Mouse (Mus musculus) brain, embryonic 18.5 days (tissue): ENCODE measurements around the gene 4930578G10Rik.
"Not testable (repeated sequence)": the region's sequence is repeated elsewhere in the genome, so short reads cannot be mapped to it uniquely, and the experiment has no call there.

Experiments used
- DNase-seq: peaks from one replicate; pipeline ENCODE4 v3.0.0-alpha.2; 2012; ENCODE audit warnings: low read depth, low spot score

The 4930578G10Rik gene

GRCm38 (mm10) chr4:42735245-42735644 is at the start of gene 4930578G10Rik:
4930578G10Rik (plus strand) TSS chr4:42735545.
- not testable (repeated sequence) for DNase-seq

GRCm38 (mm10) chr4:42756477-42756876 is 21.1 kb downstream of the 4930578G10Rik start, which contains the start of gene Ccl19:
Ccl19 (minus strand) TSS chr4:42756577.
- DNase-seq: not testable (repeated sequence)

GRCm38 (mm10) chr4:42773893-42774292 is 38.5 kb downstream of the 4930578G10Rik start, which contains the start of gene Ccl21a:
Ccl21a (minus strand) TSS chr4:42773993.
- not testable (repeated sequence) for DNase-seq

- DNase-seq: not testable (repeated sequence)
These were observed 118.4 kb downstream of the 4930578G10Rik start, which contains the start of gene Fam205a1 for GRCm38 (mm10) chr4:42853788-42854187. Fam205a1 (minus strand) TSS chr4:42853888.

- not testable (repeated sequence) for DNase-seq
These were observed 121.3 kb downstream of the 4930578G10Rik start, which contains the start of gene Gm12394 for GRCm38 (mm10) chr4:42856671-42857070. Gm12394 (minus strand) TSS chr4:42856771.

- DNase-seq: not testable (repeated sequence)
These were observed 125.1 kb downstream of the 4930578G10Rik start for GRCm38 (mm10) chr4:42860483-42860882.

GRCm38 (mm10) chr4:42863487-42863886 is 128.1 kb downstream of the 4930578G10Rik start:
- not testable (repeated sequence) for DNase-seq

- DNase-seq: no peak
These were observed 132.0 kb downstream of the 4930578G10Rik start for GRCm38 (mm10) chr4:42867390-42867789.

- no peak for DNase-seq
These were observed 132.8 kb downstream of the 4930578G10Rik start for GRCm38 (mm10) chr4:42868193-42868592.

GRCm38 (mm10) chr4:42870748-42871147 is 135.4 kb downstream of the 4930578G10Rik start:
- DNase-seq: no peak

GRCm38 (mm10) chr4:42872151-42872550 is 136.8 kb downstream of the 4930578G10Rik start:
- no peak for DNase-seq

- no peak for DNase-seq
These were observed 137.5 kb downstream of the 4930578G10Rik start for GRCm38 (mm10) chr4:42872746-42873435.

- DNase-seq: no peak
These were observed 138.8 kb downstream of the 4930578G10Rik start, which contains the start of gene Fam205c for GRCm38 (mm10) chr4:42874134-42874533. Fam205c (minus strand) TSS chr4:42874234.

- peak; percentile 42 for DNase-seq
These were observed 141.4 kb downstream of the 4930578G10Rik start for GRCm38 (mm10) chr4:42876586-42877291.

- DNase-seq: no peak
These were observed 142.3 kb downstream of the 4930578G10Rik start for GRCm38 (mm10) chr4:42877657-42878056.

GRCm38 (mm10) chr4:42879829-42880676 is 144.7 kb downstream of the 4930578G10Rik start:
- DNase-seq: no peak

- no peak for DNase-seq
These were observed 145.3 kb downstream of the 4930578G10Rik start for GRCm38 (mm10) chr4:42880677-42880948.

GRCm38 (mm10) chr4:42886926-42887325 is 151.6 kb downstream of the 4930578G10Rik start:
- no peak for DNase-seq

- DNase-seq: no peak
These were observed 153.5 kb downstream of the 4930578G10Rik start for GRCm38 (mm10) chr4:42888806-42889205.

- DNase-seq: no peak
These were observed 155.8 kb downstream of the 4930578G10Rik start for GRCm38 (mm10) chr4:42891176-42891575.

- no peak for DNase-seq
These were observed 159.8 kb downstream of the 4930578G10Rik start for GRCm38 (mm10) chr4:42895118-42895517.
